Mouse (Mus musculus) lung, embryonic 14.5 days (tissue): ENCODE results near the gene Qsox2. TPM values are rescaled to one million over a fixed set of nuclear protein-coding genes. Genes with fewer than 3 reads are reported as not detected.

Experiments
- ATAC-seq: fragments of 200-750 bp; cut with Nextera tagmentation; 2 replicates; pipeline ENCODE4 v1.8.0; 2017; ENCODE audit warnings: mild to moderate bottlenecking, moderate TSS enrichment, moderate library complexity; ENCODE audit not compliant: insufficient read depth
- DNase-seq: peaks from one replicate; pipeline ENCODE4 v3.0.0-alpha.2; 2015
- H3K27ac ChIP-seq: fragments of 300-500 bp; sonication (generic); 2 replicates; pipeline ENCODE4 v1.5.1; 2014; ENCODE audit warnings: low read depth, mild to moderate bottlenecking, moderate library complexity
- H3K27me3 ChIP-seq: fragments of 300-500 bp; sonication (generic); 2 replicates; pipeline ENCODE4 v1.6.1; 2014; ENCODE audit warnings: low read length, control low read depth; ENCODE audit not compliant: insufficient read depth
- H3K36me3 ChIP-seq: fragments of 300-500 bp; sonication (generic); 2 replicates; pipeline ENCODE4 v1.6.1; 2014; ENCODE audit warnings: control low read depth; ENCODE audit not compliant: insufficient read depth
- H3K4me1 ChIP-seq: fragments of 300-500 bp; sonication (generic); 2 replicates; pipeline ENCODE4 v1.6.1; 2014; ENCODE audit warnings: antibody characterized with exemption, control low read depth; ENCODE audit not compliant: insufficient read depth
- H3K4me2 ChIP-seq: fragments of 300-500 bp; sonication (generic); 2 replicates; pipeline ENCODE4 v1.6.1; 2014; ENCODE audit warnings: mild to moderate bottlenecking
- H3K4me3 ChIP-seq: fragments of 300-500 bp; sonication (generic); 2 replicates; pipeline ENCODE4 v1.5.1; 2014; ENCODE audit warnings: low read depth, low read length
- H3K9ac ChIP-seq: fragments of 300-500 bp; sonication (generic); 2 replicates; pipeline ENCODE4 v1.6.1; 2014
- H3K9me3 ChIP-seq: fragments of 300-500 bp; sonication (generic); 2 replicates; pipeline ENCODE4 v1.6.1; 2016; ENCODE audit warnings: low read depth, low read length, control low read depth
- CTCF ChIP-seq: IDR thresholded peaks from 2 replicates; pipeline ENCODE4 v1.5.1; 2016; ENCODE audit warnings: antibody characterized with exemption, low read depth
- WGBS: fragments of 180-500 bp; shearing (Covaris S2); extraction: QIAGEN DNeasy Blood & Tissue Kit; methylation state at CpG from one replicate; pipeline ENCODE4 v1.1.7; 2014; 5-methylcytosine and 5-hydroxymethylcytosine counted together
- polyA plus RNA-seq: library from polyadenylated mRNA; unstranded; fragments of >200 nt; fragmentation: Nextera tagmentation; extraction: Ambion mirVana; gene quantifications from 2 replicates; pipeline ENCODE4 v1.2.1, GENCODE M21; 2014

Qsox2 gene
- polyA plus RNA-seq, 1 experiment from 2014 or later, result 26.1 TPM

DNA sequence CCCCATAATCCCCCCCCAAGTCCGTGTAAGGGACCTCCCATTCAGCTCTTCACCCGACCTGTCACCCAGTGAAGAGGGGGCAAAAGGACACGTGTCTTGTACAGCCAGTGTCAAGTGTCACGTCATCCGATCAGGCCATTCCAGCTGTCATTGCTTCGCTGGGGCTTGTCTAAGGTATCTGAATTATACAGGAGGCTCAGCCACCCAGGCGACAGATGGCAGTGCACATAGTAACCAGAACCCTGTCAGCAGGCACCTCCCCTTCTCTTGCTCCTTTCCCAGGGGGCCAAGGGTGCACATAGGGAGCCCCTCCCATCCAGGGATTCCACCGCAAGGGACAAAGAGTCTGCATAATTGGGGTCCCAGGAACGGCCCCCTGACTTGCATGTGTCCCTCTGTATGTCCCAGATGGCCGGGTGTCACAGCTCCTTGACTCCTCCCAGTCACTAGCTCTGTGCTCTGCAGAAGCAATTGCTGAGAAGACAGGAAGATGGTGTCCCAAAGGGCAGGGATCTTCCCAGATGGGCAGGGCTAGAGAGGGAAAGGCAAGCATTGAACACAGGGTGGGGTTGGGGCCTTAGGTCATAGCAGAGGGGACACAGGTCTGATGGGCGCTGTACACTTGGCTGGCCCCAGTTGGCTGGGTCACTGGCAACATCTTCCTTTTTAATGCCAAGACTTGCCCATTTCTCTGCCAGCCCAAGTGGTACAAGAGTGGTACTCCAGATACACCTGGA, 68.3 kb downstream of the Qsox2 start:
- Histone ChIP-seq H3K9me3 (no peaks in the 10 kb centered on the region), H3K4me1 (no peaks in the 10 kb centered on the region), H3K9ac (no peak overlapping the region), H3K27me3 (no peaks in the 10 kb centered on the region), H3K4me3 (no peak overlapping the region), H3K4me2 (no peak overlapping the region), H3K36me3 (no peaks in the 10 kb centered on the region), H3K27ac (no peak overlapping the region)
- TF ChIP-seq CTCF, result 0 out of 2 replicates have a peak, but pooled peaks have one; percentile 7
- ATAC-seq, result no peak
- no peak for DNase-seq
- WGBS, result 21% methylated on average over 11 of the region's 11 CpGs

DNA sequence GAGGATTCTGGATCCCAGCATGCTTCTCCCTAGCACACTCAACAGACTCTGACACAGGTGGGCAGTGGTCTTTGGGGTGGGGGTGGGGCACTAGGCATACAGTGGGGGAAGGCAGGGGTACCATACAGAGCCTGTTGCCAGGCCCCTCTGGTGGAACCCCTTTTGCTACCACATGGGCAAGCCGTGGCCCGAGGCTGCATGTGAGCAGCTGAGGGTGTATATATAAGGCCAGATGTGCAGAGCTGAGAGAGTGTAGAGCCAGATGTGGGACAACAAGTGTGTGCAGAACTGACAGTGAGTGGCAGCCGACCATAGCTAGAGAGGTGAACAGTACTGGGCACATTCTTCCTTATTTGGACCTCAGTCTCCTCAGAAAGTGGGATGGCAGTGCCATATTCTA, 70.4 kb downstream of the Qsox2 start:
- H3K4me1 ChIP-seq, result no peaks in the 10 kb centered on the region
- H3K36me3 ChIP-seq, result no peaks in the 10 kb centered on the region
- H3K27ac ChIP-seq, result no peak overlapping the region
- H3K4me2 ChIP-seq, result no peak overlapping the region
- H3K9me3 ChIP-seq, result no peaks in the 10 kb centered on the region
- no peak overlapping the region for H3K4me3 ChIP-seq
- H3K9ac ChIP-seq, result no peak overlapping the region
- DNase-seq, result no peak
- TF ChIP-seq CTCF, result no peak
- no peaks in the 10 kb centered on the region for H3K27me3 ChIP-seq
- 39% methylated on average over 3 of the region's 3 CpGs for WGBS
- ATAC-seq, result no peak

Other genes starting within 250 kb of the Qsox2 start
- 72.6 and 80.8 TPM in 2 replicates for gene Ubac1, start 215.8 kb downstream of the Qsox2 start, polyA plus RNA-seq
- gene Nacc2, start 114.3 kb downstream of the Qsox2 start, polyA plus RNA-seq, result 8.6 and 9.4 TPM in 2 replicates
- gene Lhx3, start 29.2 kb downstream of the Qsox2 start, polyA plus RNA-seq, result 0.27 TPM in 1 of 2 replicates, not detected in the other
- gene Ccdc187, start 57.0 kb upstream of the Qsox2 start, polyA plus RNA-seq, result 0.28 and 0.36 TPM in 2 replicates
- 37.9 and 40.5 TPM in 2 replicates for gene Gpsm1, start 78.0 kb upstream of the Qsox2 start, polyA plus RNA-seq
- 29.1 and 32.1 TPM in 2 replicates for gene Dnlz, start 114.6 kb upstream of the Qsox2 start, polyA plus RNA-seq
- 2.4 and 2.8 TPM in 2 replicates for gene Card9, start 123.4 kb upstream of the Qsox2 start, polyA plus RNA-seq
- 28.1 and 32.8 TPM in 2 replicates for gene Snapc4, start 143.1 kb upstream of the Qsox2 start, polyA plus RNA-seq
- gene Entr1, start 151.8 kb upstream of the Qsox2 start, polyA plus RNA-seq, result 103 and 116 TPM in 2 replicates
- gene Pmpca, start 151.8 kb upstream of the Qsox2 start, polyA plus RNA-seq, result 97.4 and 104 TPM in 2 replicates
- gene Inpp5e, start 171.7 kb upstream of the Qsox2 start, polyA plus RNA-seq, result 18.6 and 22.4 TPM in 2 replicates
- 36.0 and 36.5 TPM in 2 replicates for gene Sec16a, start 207.7 kb upstream of the Qsox2 start, polyA plus RNA-seq